Mouse (Mus musculus) thymus, adult 2 months (tissue): ENCODE results near the gene Twf1.

Experiments used
- CTCF ChIP-seq: fragments of 200-500 bp; IDR thresholded peaks from 2 replicates; pipeline ENCODE4 v1.5.1; 2012; ENCODE audit warnings: mild to moderate bottlenecking, control low read depth, low read length, moderate library complexity, borderline replicate concordance; ENCODE audit not compliant: control insufficient read depth, poor library complexity, insufficient read depth; ENCODE audit errors: extremely low read depth
- POLR2A ChIP-seq: fragments of 200-500 bp; IDR thresholded peaks from 2 replicates; pipeline ENCODE4 v1.6.1; 2012; ENCODE audit warnings: mild to moderate bottlenecking, low read length, control low read depth, moderate library complexity; ENCODE audit not compliant: control insufficient read depth, poor library complexity, insufficient read depth; ENCODE audit errors: extremely low read depth

- TF ChIP-seq CTCF: no peak
- TF ChIP-seq POLR2A: no peak
Measured at GRCm38 (mm10) chr15:94544052-94544636, 45.5 kb downstream of the Twf1 start.
